Mouse (Mus musculus): ENCODE measurements around the gene Ada.

DNA sequence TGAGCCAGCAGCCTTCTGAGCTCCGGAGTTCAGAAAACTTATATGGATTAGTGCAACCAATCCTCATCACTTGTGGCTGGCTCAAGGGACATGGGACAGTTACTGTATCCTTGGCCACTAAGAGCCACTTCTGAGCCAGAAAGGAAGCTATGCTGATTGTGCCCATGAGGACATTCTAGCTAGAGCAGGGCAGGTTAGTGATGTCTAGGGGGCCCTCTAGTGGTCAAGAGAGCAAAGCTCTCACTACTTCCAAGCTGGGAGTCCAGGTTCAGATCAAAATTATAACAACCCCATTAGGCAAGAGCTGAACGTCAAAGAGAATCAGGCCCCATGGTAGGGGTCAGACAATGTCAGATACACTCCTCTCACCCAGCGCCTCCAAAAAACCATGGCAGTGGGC lies 37.7 kb upstream of the Ada start:
- TF ChIP-seq CTCF (IDR thresholded peaks at IDR 0.05; ENCODE audit: low read depth) (peak; percentile 74), EP300 (IDR thresholded peaks at IDR 0.05; ENCODE audit: low read depth) (no peak)
